Mouse (Mus musculus): Measurements from ENCODE around the gene Rcor3. TPM values are rescaled to one million over a fixed set of nuclear protein-coding genes. Genes with fewer than 3 reads are reported as not detected.
A peak's percentile ranks its signal among the peaks of the same experiment; 100 is the strongest.

Rcor3 gene
- total and polyA plus RNA-seq, 3 experiments, result 6.7 to 15.5 TPM; not detected in 1

GRCm38 (mm10) chr1:192091806-192092772, 45.8 kb downstream of the Rcor3 start, which contains the start of gene Traf5:
Traf5 (minus strand) TSS chr1:192092559.
- peaks cover 3 to 14% of the 10 kb centered on the region in 2 experiments for H3K4me1 ChIP-seq (ENCODE audit: control insufficient read depth in 1 of 2, insufficient read depth in 2 of 2, low read length in 2 of 2)
- H3K27ac ChIP-seq (ENCODE audit: control insufficient read depth, low read depth, low read length), result no peak within 1 kb of the TSS; the same call in 1 of the 2 replicates
- peak; percentile 94 for DNase-seq (ENCODE audit: low read depth, low spot score)
- peak within 1 kb of the TSS; percentile 75 to 99 for H3K4me3 ChIP-seq (ENCODE audit: control insufficient read depth in 1 of 2, insufficient read depth in 1 of 2, low read depth in 2 of 2, low read length in 2 of 2)
- H3K79me2 ChIP-seq (ENCODE audit: control insufficient read depth, insufficient read depth, low read length, poor library complexity), result no peaks in the 10 kb centered on the region; the same call in 1 of the 2 replicates
- H3K27me3 ChIP-seq (ENCODE audit: control insufficient read depth in 1 of 2, insufficient read depth in 2 of 2, low read length in 2 of 2), result no peaks in the 10 kb centered on the region
- H3K9me3 ChIP-seq (replicated peaks; ENCODE audit: insufficient read depth, low read length), result no peaks in the 10 kb centered on the region
- peaks cover 0 to 6% of the 10 kb centered on the region in 2 experiments; a peak in 1 of 4 replicates for H3K36me3 ChIP-seq (ENCODE audit: control insufficient read depth in 1 of 2, insufficient read depth in 2 of 2, low read length in 2 of 2)
- peak within 1 kb of the TSS; percentile 86 for H3K9ac ChIP-seq (ENCODE audit: control insufficient read depth, low read depth, low read length, poor library complexity, severe bottlenecking)
- no peak for TF ChIP-seq MYB (IDR thresholded peaks at IDR 0.05; ENCODE audit: low read depth, low read length)
- TF ChIP-seq NRF1 (IDR thresholded peaks at IDR 0.05; ENCODE audit: insufficient read depth, low read depth, low read length, poor library complexity, severe bottlenecking), result peak; percentile 19; the same call in 1 of the 2 replicates
- no peak for TF ChIP-seq POLR2AphosphoS2 (IDR thresholded peaks at IDR 0.05; ENCODE audit: low read length)
- no peak for TF ChIP-seq MEF2A (IDR thresholded peaks at IDR 0.05; ENCODE audit: extremely low read depth, insufficient replicate concordance, low read depth, low read length, poor library complexity, severe bottlenecking)
- no peak for TF ChIP-seq MYC (IDR thresholded peaks at IDR 0.05; ENCODE audit: low read depth, low read length)
- TF ChIP-seq TBP (IDR thresholded peaks at IDR 0.05; ENCODE audit: low read depth, low read length), result no peak
- no peak for TF ChIP-seq UBTF (IDR thresholded peaks at IDR 0.05; ENCODE audit: borderline replicate concordance, insufficient read depth, low read depth, low read length)
- no peak for TF ChIP-seq CHD2 (IDR thresholded peaks at IDR 0.05; ENCODE audit: low read length)
- TF ChIP-seq SMC3 (IDR thresholded peaks at IDR 0.05; ENCODE audit: low read depth, low read length), result no peak
- 0 out of 2 replicates have a peak, but pooled peaks have one; percentile 31 for TF ChIP-seq GATA1 (IDR thresholded peaks at IDR 0.05; ENCODE audit: low read depth, low read length)
- no peak for TF ChIP-seq CTCF (IDR thresholded peaks at IDR 0.05 in 2 of 3, conservative IDR thresholded peaks at IDR 0.05 in 1 of 3; ENCODE audit: control insufficient read depth in 1 of 3, insufficient read depth in 1 of 3, low read depth in 2 of 3, low read length in 3 of 3, poor library complexity in 1 of 3, severe bottlenecking in 1 of 3)
- TF ChIP-seq SIN3A (IDR thresholded peaks at IDR 0.05; ENCODE audit: low read length), result peak; percentile 30; the same call in 1 of the 2 replicates
- TF ChIP-seq MAZ (IDR thresholded peaks at IDR 0.05; ENCODE audit: low read depth, low read length), result no peak
- TF ChIP-seq ZC3H11A (IDR thresholded peaks at IDR 0.05; ENCODE audit: low read depth, low read length), result no peak
- TF ChIP-seq TCF12 (IDR thresholded peaks at IDR 0.05; ENCODE audit: low read depth, low read length), result peak; percentile 32
- TF ChIP-seq KAT2A (conservative IDR thresholded peaks at IDR 0.05; ENCODE audit: low read depth, low read length), result no peak
- TF ChIP-seq NELFE (IDR thresholded peaks at IDR 0.05; ENCODE audit: low read depth, low read length), result no peak; the same call in 1 of the 2 replicates
- no peak for TF ChIP-seq ZKSCAN1 (IDR thresholded peaks at IDR 0.05; ENCODE audit: low read depth, low read length)
- no peak for TF ChIP-seq BHLHE40 (IDR thresholded peaks at IDR 0.05; ENCODE audit: borderline replicate concordance, low read depth, low read length)
- TF ChIP-seq TAL1 (IDR thresholded peaks at IDR 0.05; ENCODE audit: low read length), result peak; percentile 77
- TF ChIP-seq MXI1 (IDR thresholded peaks at IDR 0.05; ENCODE audit: low read depth, low read length), result no peak; the same call in 1 of the 2 replicates
- TF ChIP-seq POLR2A (IDR thresholded peaks at IDR 0.05; ENCODE audit: control insufficient read depth in 1 of 2, insufficient read depth in 1 of 2, low read depth in 1 of 2, low read length in 2 of 2, poor library complexity in 1 of 2), result peak; percentile 54 to 63; a peak in 3 of 4 replicates
- TF ChIP-seq HCFC1 (IDR thresholded peaks at IDR 0.05; ENCODE audit: low read depth, low read length), result no peak
- no peak for TF ChIP-seq CHD1 (IDR thresholded peaks at IDR 0.05; ENCODE audit: low read depth, low read length)
- TF ChIP-seq USF1 (IDR thresholded peaks at IDR 0.05; ENCODE audit: low read depth, low read length), result no peak
- TF ChIP-seq MAFK (IDR thresholded peaks at IDR 0.05; ENCODE audit: borderline replicate concordance, low read depth, low read length), result no peak
- no peak for TF ChIP-seq GABPA (IDR thresholded peaks at IDR 0.05; ENCODE audit: low read depth, low read length)
- TF ChIP-seq MAX (IDR thresholded peaks at IDR 0.05; ENCODE audit: low read length), result peak; percentile 7
- no peak for TF ChIP-seq POLR2AphosphoS5 (IDR thresholded peaks at IDR 0.05; ENCODE audit: borderline replicate concordance, low read depth, low read length)
- no peak for TF ChIP-seq RCOR1 (IDR thresholded peaks at IDR 0.05; ENCODE audit: low read depth, low read length)
- peak; percentile 39 to 51; a peak in 3 of 4 replicates for TF ChIP-seq EP300 (IDR thresholded peaks at IDR 0.05; ENCODE audit: low read depth in 1 of 2, low read length in 2 of 2)
- no peak for TF ChIP-seq USF2 (IDR thresholded peaks at IDR 0.05; ENCODE audit: borderline replicate concordance in 1 of 2, insufficient read depth in 1 of 2, low read depth in 1 of 2, low read length in 2 of 2)
- TF ChIP-seq JUND (IDR thresholded peaks at IDR 0.05; ENCODE audit: low read depth, low read length), result no peak
- no peak for TF ChIP-seq RAD21 (IDR thresholded peaks at IDR 0.05; ENCODE audit: low read depth, low read length)
- no peak for TF ChIP-seq E2F4 (IDR thresholded peaks at IDR 0.05; ENCODE audit: borderline replicate concordance, low read depth, low read length)

All from MEL (cell line).